Mouse (Mus musculus) right cerebral cortex, postnatal 4 days (tissue): ENCODE data around the gene Ryr3.

ENCODE experiments used
- DNase-seq: peaks from one replicate; pipeline ENCODE4 v3.0.0-alpha.2; 2022

The Ryr3 gene

DNA sequence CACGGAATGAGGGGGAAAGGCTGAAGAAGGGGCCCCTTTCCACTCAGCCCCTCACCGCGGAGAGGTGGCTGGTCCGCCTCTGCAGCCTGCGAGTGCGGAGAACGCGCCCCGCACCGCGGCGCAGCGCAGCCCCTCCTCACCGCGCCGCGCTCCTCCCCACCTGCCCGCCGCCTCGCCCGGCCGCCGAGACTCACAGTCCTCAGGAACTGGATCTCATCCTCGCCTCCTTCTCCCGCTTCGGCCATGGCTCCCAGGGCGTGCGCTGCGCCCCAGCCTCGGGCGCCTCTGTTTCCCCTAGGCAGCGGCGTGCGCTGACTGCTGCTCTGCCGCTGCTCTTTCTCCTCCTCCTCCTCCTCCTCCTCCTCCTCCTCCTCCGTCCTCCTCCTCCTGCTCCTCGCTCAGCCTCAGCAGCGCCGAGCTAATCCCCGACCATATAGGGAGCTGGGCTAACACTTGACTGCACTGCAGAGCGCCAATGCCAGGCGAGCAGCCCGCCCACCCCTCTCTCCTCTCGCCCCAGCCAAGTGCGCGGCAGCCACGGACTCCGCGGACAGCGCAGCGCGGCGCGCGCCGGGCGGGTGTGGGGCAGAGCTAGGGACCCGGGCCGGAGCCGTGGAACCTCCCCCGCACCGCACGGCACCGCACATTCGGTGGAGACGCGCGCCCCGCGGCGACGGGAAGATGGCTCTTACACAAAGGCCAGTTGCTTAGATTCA lies at the start of gene Ryr3:
Ryr3 (minus strand) TSS at position 351 of the 716 bp plus-strand sequence.
- DNase-seq = peak; percentile 77

GRCm38 (mm10) chr2:113238871-113239270 lies 22.0 kb upstream of the Ryr3 start:
- DNase-seq = no peak

DNA sequence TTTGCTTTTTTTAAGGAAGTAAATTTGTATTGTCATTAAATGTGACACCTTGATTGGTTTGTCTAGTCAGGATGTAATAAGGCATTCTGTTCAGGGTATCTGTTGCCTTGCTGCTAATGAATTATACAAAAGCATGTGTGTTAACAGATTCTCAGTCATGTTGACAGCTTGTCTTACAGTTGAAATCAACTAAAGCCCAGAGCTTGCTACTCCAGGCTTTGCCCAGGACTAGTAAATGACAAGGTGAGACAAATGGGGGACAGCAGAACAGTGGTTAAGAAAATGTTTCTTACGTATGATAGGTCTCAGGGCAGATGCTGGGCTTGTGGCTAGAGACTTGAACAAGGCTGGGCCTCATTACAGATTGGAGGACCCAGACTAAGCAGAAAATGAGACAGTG lies 20.1 kb upstream of the Ryr3 start:
- DNase-seq = no peak

GRCm38 (mm10) chr2:113234559-113234958 lies 17.7 kb upstream of the Ryr3 start:
- DNase-seq = no peak

DNA sequence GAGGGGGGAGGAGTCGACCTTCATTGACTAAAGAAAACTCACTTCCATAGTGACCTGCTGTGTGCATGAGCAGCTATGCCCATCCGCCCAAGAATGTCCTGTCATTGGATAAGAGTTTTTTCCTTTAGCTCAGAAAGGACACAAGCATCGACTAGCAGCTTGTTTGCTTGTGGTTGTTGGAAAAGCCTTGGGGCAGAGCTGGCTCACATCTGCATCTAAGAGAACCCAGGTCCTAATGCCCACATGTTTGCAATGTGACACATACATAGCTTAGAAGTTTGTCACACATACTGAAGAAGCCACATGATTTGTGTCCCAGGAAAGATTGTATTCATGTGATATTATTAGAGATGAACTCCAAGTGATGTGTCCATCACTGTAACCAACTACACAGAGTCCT lies 16.5 kb upstream of the Ryr3 start:
- no peak for DNase-seq

GRCm38 (mm10) chr2:113216105-113216745 lies 671 bp downstream of the Ryr3 start:
- DNase-seq = peak; percentile 19

GRCm38 (mm10) chr2:113210023-113210422 lies 6.9 kb downstream of the Ryr3 start:
- DNase-seq = no peak

DNA sequence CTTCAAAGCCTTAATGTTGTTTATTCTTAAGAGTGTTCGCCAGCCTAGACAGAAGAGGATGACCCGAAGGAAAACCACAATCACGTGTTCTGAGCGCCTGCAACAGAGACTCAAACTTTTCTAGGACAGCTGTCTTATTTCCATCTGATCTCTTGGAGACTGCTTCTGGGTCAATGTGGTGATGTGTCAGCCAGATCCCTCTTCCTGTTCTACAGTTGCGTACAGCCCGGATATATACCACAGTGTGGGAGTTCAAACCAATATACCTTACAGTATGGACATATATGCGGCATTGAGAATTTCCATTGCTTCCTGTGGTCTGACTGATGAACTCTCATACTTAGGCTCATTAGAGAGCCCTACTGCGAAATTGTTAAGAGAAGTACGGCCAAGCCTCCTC lies 7.6 kb downstream of the Ryr3 start:
- DNase-seq = no peak

DNA sequence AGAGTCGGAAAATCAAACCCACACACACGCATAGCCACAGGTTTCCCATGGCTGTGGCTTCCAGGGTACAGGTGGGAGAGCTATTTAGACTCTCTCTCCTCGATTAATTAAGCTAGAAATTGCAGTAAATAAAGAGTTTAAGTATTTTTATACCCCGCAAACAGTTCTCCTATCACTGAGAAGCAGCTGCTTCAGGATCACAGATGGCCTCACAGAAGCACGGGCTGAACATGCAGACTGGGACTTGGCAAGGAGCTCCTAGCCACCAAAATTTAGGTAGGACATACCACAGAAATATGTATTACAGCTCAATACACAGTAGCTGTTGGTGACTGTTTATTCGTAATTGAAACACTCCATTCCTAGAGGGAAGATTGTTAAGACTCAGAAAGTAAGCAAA lies 14.0 kb downstream of the Ryr3 start:
- DNase-seq = no peak

DNA sequence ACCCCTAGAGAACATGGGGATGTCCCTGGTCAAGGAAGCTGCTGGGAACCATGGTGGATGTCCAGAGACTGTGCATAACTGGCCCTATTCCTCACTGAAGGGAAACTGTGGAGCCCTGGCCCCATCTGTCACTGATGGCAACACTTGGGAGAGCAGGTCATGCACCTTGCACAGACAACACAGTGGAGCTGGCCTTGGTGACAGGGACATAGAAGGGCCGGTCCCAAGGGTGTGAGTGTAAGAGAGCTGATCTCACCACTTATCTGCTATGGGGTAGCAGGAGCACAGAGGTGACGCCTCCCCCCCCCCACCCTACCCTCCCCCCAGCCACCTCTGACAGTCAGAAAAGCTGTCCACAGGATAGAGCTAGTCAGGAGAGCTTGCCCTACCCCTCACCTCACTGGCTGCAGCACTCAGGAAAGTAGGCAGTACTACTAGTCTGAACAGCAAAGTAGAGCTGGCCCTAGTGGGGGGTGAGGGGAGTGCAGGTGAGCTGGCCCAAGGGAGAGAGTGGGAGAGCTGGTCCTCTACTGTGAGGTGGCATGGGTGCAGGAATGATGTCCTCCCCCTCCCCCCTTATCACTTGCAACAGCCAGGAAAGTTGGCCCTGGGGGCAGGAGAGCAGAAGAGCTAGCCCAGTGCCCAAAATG lies 17.7 kb downstream of the Ryr3 start:
- DNase-seq = no peak

DNA sequence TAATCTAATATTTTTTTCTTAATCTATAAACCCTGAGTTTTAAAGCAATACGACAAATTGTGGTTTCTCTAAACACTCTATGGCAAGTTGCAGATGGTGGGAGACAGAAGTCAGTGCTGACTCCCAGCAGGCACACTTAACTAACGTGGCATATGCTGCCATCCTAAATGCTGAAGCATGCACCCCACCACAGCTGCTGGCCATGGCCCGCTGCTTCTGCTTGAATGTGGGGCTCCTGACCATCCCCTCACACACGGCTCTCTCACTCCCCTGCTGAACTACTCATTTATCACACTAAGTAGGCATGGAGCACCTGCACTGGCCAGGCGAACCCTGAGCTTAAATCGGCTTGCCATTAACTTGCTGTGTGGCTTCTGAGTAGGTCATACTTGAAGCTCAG lies 29.7 kb downstream of the Ryr3 start:
- DNase-seq = no peak

DNA sequence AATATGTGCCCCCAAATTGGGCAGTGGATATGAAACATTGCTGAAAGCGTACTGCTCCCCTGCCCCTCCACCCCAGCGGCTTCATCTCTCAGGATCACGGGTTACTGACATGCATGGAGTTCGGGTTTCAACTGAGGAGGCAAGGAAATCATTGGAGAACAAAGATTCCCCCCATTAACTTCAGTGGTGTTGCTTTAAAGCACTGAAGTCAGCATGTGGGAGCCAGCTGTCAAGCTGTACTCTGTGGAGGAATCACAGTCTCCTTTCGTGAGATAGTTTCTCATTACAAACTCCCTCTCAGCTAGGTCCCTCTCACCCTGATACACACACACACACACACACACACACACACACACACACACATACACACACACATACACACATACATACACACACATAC lies 35.2 kb downstream of the Ryr3 start:
- DNase-seq = no peak

- no peak for DNase-seq
Measured at GRCm38 (mm10) chr2:113178047-113178446, 38.8 kb downstream of the Ryr3 start.

- no peak for DNase-seq
Measured at GRCm38 (mm10) chr2:113176337-113176736, 40.6 kb downstream of the Ryr3 start.

DNA sequence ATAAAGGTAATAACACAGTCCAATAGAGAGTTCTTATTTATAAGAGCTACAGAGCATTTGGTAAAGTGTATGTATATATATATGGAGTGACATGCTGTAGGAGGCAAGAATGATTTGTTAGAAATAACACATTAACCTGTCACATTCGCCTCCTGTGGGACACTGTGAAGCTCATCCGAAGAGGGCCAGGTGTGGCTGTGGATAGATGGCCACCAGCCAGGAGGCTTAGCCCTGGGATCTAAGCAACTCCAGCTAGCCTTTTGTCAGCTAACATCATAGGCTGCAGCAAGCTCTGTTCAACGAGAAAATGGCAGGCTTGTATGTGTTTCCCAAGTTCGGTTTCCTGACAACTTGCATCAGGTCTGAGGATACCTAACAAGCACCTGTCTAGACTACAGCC lies 48.8 kb downstream of the Ryr3 start:
- DNase-seq = no peak

DNA sequence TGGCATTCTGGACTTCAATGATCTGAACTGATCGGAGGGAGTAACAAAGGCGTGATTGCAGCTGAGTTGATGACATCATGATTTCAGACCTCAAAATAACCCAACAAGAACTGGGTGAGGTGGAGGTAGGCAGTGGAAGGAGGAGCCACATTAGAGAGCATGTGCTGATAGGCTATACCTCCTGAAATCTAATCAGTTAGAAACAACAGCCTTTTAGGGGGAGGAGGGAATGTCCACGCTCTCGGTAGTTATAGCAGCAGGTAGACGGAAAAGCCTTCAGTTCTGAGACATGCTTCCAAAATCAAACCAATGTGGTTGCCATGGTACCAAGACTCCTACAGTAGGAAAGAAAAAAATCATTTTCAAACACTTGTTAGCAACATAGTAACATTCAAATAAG lies 55.4 kb downstream of the Ryr3 start:
- DNase-seq = no peak

- no peak for DNase-seq
Measured at GRCm38 (mm10) chr2:113137766-113138165, 79.1 kb downstream of the Ryr3 start.

- DNase-seq = no peak
Measured at GRCm38 (mm10) chr2:113123476-113123875, 93.4 kb downstream of the Ryr3 start.

GRCm38 (mm10) chr2:113119080-113119479 lies 97.8 kb downstream of the Ryr3 start:
- no peak for DNase-seq

DNA sequence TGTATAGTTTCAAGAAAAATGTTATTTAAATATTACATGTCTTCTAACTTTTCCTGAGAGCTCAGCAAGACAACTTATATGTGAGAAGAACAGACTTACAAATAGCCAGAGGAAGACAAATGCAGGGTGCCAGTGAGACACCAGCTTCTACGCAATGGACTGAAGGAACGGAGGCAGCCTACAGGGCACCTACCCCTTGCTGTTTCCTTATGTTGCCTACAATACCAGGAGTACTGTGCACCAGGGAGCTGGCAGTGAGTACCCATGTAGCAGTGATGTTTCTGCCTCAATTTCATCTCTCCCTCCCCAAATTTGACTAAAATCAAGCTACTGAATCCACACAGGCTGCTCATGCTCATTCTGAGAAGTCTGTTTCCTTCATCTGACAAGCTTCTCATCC lies 100.1 kb downstream of the Ryr3 start:
- DNase-seq = no peak

DNA sequence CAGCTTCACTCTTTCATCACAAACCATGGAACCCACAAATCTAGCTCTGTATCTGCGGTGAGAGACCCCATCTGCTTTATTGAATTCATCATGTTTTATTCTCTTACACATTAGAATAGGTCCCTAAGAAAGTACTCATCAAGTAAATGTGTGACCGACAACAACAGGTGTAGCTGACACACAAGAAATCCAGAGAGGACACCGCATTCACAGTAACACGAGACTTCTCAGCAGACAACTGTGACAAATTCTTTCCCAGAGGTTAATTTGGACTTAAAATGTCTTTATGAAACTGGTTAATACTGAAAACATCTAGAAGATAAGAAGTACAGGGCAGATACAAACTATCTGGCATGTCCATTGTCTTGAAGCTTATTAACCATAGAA lies 101.0 kb downstream of the Ryr3 start:
- DNase-seq = no peak

GRCm38 (mm10) chr2:113115248-113115896 lies 101.5 kb downstream of the Ryr3 start:
- no peak for DNase-seq

DNA sequence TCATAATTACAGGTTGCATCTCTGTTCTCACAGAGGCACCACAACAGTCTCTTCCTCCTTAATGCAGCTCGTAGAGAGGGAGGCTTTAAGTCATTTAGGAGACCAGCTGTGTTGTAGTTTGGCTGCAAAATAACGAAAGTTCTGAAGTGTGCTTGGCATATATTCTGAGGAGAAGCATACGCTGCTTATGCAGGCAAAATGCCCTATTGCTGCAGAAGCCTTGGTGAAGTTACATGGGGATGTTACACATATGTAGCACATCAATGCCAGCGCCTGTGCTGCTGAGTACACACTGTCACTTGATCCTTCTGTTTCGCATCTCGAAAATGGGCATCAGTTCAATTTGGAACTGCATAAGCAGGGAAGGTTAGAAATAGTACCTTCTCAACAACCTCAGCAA lies 112.3 kb downstream of the Ryr3 start:
- DNase-seq = peak; percentile 6

- no peak for DNase-seq
Measured at GRCm38 (mm10) chr2:113095184-113095583, 121.7 kb downstream of the Ryr3 start.
